Mouse (Mus musculus) thymus, adult 2 months (tissue): ENCODE data around the gene Rps16. TPM values are rescaled to one million over a fixed set of nuclear protein-coding genes. Genes with fewer than 3 reads are reported as not detected.

Source experiments
- DNase-seq: peaks from one replicate; pipeline ENCODE4 v3.0.0; 2021
- H3K27ac ChIP-seq: fragments of 200-500 bp; 2 replicates; pipeline ENCODE4 v1.5.1; 2012; ENCODE audit warnings: low read length, control low read depth; ENCODE audit not compliant: control insufficient read depth, insufficient read depth
- H3K27me3 ChIP-seq: fragments of 200-500 bp; 2 replicates; pipeline ENCODE4 v1.6.1; 2012; ENCODE audit warnings: mild to moderate bottlenecking, low read length, moderate library complexity, mixed read lengths; ENCODE audit not compliant: control insufficient read depth, insufficient read depth
- H3K36me3 ChIP-seq: fragments of 200-500 bp; 2 replicates; pipeline ENCODE4 v1.6.1; 2012; ENCODE audit warnings: mild to moderate bottlenecking, low read length, moderate library complexity; ENCODE audit not compliant: control insufficient read depth, insufficient read depth
- H3K4me1 ChIP-seq: fragments of 200-500 bp; replicated peaks from 2 replicates; pipeline ENCODE4 v1.6.1; 2012; ENCODE audit warnings: low read length; ENCODE audit not compliant: control insufficient read depth, insufficient read depth
- H3K4me3 ChIP-seq: fragments of 200-500 bp; 2 replicates; pipeline ENCODE4 v1.5.1; 2012; ENCODE audit warnings: mild to moderate bottlenecking, low read length, control low read depth, moderate library complexity; ENCODE audit not compliant: control insufficient read depth, insufficient read depth
- CTCF ChIP-seq: fragments of 200-500 bp; IDR thresholded peaks from 2 replicates; pipeline ENCODE4 v1.5.1; 2012; ENCODE audit warnings: mild to moderate bottlenecking, control low read depth, low read length, moderate library complexity, borderline replicate concordance; ENCODE audit not compliant: control insufficient read depth, poor library complexity, insufficient read depth; ENCODE audit errors: extremely low read depth
- POLR2A ChIP-seq: fragments of 200-500 bp; IDR thresholded peaks from 2 replicates; pipeline ENCODE4 v1.6.1; 2012; ENCODE audit warnings: mild to moderate bottlenecking, low read length, control low read depth, moderate library complexity; ENCODE audit not compliant: control insufficient read depth, poor library complexity, insufficient read depth; ENCODE audit errors: extremely low read depth
- WGBS: fragments of 180-500 bp; shearing (Covaris S2); methylation state at CpG from one replicate; pipeline ENCODE4 v1.1.7; 2018; 5-methylcytosine and 5-hydroxymethylcytosine counted together
- polyA plus RNA-seq: library from polyadenylated mRNA; depleted of rRNA; stranded (reverse); fragments of >200 nt; gene quantifications from 2 replicates; pipeline ENCODE4 v1.2.3, GENCODE M21; 2012; rRNA removed

Rps16 gene
- polyA plus RNA-seq = 1,733 and 1,891 TPM in 2 replicates

DNA sequence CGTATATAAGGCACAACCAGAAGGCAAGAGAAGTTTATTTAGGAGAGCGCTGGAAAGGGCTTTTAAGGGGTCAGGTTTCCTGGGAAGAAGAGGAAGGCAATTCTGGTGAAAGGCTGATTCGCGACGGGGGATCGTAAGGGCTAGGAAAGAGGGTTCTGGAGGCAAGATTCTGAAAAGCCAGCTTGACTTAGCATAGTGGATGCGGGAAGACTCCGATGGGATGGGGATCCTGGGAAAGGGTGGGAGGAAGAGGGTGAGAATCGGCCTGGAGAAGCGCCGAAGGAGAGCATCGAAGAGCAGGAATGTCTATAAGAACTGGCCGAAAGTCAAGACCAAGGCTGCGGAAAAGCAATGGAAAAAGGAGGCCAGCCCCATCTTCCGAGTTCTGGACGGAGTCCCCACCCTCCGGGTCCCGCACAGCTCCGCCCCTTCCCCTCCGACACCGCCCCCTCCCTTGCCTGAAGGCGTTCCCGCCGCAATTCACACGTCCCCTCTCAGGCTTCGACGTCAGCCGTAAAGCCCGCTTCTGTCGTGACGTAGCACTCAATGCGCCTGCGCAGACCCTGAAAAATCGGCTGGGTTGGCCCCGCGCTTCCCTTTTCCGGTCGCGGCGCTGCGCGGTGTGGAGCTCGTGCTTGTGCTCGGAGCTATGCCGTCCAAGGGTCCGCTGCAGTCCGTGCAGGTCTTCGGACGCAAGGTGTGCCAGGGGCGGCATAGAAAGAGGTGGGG, at the start of gene Rps16:
Gene Rps16 (plus strand): TSS at position 498 of the 729 bp plus-strand sequence.
- Histone ChIP-seq H3K27me3 (no peaks in the 10 kb centered on the region), H3K4me3 (peak within 1 kb of the TSS; percentile 79), H3K27ac (peak within 1 kb of the TSS; percentile 41; the same call in 1 of the 2 replicates), H3K36me3 (peaks cover 12% of the 10 kb centered on the region), H3K4me1 (peaks cover 14% of the 10 kb centered on the region)
- WGBS = 2% methylated on average over 50 of the region's 50 CpGs
- peak; percentile 99 for DNase-seq
- TF ChIP-seq CTCF = 0 out of 2 replicates have a peak, but pooled peaks have one; percentile 31
- TF ChIP-seq POLR2A = peak; percentile 32

DNA sequence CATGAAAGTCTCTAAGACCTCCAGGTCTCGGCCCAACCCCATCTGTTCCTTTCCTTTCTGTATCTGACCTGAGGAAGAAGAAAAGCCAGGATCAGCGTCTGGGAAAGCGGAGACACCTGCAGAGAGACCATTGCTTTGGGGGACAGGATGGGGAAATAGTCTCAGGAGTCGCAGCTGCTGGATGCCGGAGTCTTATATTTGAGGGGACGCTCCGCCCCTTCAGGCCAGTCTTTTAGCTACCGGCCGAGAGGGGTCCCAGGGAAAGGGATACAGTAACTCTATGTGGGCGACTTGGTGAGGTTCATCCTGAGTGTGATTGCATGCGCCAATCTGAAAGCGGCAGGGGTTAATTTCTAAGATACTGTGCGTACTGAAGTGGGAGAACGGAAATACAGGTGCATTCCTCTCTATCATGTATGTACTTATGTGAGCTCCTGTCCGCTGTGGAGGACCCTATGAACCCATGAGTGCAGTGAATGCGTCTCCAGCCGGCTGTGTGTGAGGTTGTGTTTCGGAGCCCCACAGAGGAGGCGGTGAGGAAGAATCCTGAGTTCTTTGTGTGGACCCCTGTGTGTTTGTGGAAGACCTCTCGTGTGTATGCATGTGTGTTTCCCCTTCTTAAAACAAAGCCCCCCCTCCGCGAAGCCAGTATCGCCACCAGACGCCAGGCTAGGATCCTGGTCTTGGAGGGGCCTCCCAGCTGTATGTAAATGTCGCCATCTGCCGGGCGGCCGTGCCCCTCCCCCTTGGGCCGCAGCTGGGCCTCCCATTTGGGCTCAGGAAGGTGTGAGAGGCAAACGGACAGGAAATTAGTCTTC, 48.6 kb upstream of the Rps16 start, which contains the start of gene Dll3:
Gene Dll3 (minus strand): TSS at position 623 of the 818 bp plus-strand sequence.
- DNase-seq = peak; percentile 65
- H3K36me3 ChIP-seq = peaks cover 16% of the 10 kb centered on the region
- H3K27ac ChIP-seq = no peak within 1 kb of the TSS
- no peaks in the 10 kb centered on the region; the same call in none of the 2 replicates for H3K27me3 ChIP-seq
- no peak within 1 kb of the TSS for H3K4me3 ChIP-seq
- 8% methylated on average over 30 of the region's 30 CpGs for WGBS
- TF ChIP-seq CTCF (peak; percentile 52; the same call in 1 of the 2 replicates), POLR2A (no peak)
- H3K4me1 ChIP-seq = peaks cover 6% of the 10 kb centered on the region; the same call in 1 of the 2 replicates

DNA sequence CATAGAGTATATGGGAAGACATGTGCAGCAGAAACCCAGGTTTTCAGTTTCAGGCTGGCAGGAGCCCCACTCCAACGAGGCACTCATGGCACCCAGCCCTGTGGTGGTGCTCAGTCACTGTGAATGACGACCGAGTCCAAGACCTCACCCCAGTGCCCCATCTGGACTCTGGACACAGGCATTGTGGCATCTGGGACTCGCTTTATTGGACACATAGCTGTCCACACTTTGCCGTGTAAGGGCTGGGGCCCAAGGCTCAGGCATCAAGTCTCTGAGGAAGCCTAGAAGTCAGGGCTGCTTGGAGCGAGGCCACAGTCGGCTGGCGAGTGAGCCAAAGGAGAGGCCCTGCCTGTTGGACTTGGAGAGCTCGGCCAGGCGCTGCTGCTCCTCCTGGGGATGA, 44.8 kb upstream of the Rps16 start:
- Histone ChIP-seq H3K4me3 (no peak overlapping the region), H3K36me3 (peaks cover 25% of the 10 kb centered on the region), H3K27ac (no peak overlapping the region), H3K4me1 (0 out of 2 replicates have a peak, but pooled peaks cover 3% of the 10 kb centered on the region), H3K27me3 (no peaks in the 10 kb centered on the region; the same call in 1 of the 2 replicates)
- no peak for TF ChIP-seq CTCF
- TF ChIP-seq POLR2A = no peak
- no peak for DNase-seq
- 94% methylated on average over 10 of the region's 10 CpGs for WGBS

DNA sequence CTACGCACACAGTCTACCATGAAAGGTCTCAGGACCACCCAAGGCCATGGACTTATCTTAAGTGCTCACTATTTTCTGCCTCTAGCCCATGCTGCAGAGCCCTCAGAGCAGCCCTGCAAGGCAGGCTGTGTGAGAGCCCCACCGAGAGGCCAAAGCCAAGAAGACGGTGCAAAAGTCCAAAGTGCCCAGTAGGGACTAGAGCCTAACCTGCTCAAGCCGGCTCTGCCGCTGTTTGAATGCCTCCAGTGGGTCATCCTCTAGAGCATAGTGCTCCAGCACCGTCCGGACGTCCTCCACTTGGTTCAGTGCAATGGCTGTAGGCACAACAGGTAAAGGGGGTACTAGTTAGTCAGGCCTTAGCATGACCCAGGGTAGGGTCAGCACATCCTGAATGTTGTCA, 44.2 kb upstream of the Rps16 start:
- Histone ChIP-seq H3K4me3 (no peak overlapping the region), H3K27me3 (no peaks in the 10 kb centered on the region; the same call in 1 of the 2 replicates), H3K36me3 (peaks cover 25% of the 10 kb centered on the region), H3K27ac (no peak overlapping the region), H3K4me1 (peaks cover 7% of the 10 kb centered on the region)
- TF ChIP-seq POLR2A = no peak
- 99% methylated on average over 8 of the region's 8 CpGs for WGBS
- DNase-seq = no peak

DNA sequence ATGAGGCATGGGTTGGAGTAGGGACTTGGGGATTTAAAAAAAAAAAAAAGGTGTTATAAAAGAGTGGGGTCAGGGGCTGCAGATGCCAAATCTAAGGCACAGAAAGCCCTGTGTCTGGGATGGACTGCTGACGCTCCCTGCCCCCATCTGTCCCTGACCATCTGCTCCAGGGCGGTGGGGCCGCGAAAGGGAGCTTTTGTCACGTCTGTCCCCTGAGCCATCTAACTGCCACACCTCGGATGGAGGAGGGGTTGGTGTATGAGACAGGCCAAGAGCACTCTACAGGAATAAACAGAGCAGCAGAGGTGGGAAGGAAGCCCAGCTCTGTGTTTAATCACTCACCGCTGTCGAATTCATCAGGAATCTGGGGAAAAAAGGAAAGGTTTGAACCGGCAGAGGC, 40.7 kb upstream of the Rps16 start:
- 93% methylated on average over 9 of the region's 9 CpGs for WGBS
- peaks cover 25% of the 10 kb centered on the region for H3K36me3 ChIP-seq

DNA sequence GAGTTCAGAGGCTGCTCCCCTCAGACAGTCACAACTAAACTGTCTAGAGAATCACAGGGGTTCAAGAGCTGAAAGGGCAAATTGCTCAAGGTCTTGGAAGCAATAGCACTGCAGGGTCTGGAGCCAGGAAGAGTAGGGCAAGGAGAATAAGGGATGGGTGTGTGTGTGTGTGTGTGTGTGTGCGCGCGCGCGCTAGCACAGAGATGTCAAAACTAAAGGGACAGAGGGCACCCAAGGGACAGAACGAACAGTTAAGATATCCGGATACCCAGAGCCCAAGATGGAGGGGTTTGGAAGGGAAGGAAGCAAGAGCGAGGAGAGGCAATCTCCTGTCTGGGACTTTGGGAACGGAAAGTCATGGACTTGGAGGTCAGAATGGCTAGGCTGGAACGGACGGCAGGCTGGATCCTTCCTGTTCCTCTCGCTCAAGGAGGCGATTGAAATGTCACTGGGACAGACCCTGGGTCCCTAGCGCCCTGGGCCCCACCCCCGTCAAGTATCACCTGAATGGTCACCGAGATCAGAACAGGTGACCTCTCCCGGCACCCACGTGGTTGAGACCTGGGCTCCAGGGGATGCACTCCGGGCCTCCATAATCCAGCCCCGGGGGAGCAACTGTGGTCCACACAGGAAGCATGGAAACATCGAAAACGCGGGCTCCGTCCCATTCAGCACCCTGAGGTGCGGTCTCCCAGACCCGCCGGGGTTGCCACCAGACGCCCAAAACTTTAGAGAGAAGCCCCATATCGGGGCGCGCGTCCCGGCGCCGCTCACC, 39.1 kb upstream of the Rps16 start:
- Histone ChIP-seq H3K36me3 (peaks cover 29% of the 10 kb centered on the region), H3K4me1 (peaks cover 7% of the 10 kb centered on the region), H3K27me3 (no peaks in the 10 kb centered on the region), H3K4me3 (peak overlapping the region; percentile 69), H3K27ac (no peak overlapping the region)
- TF ChIP-seq POLR2A = no peak
- no peak for TF ChIP-seq CTCF
- WGBS = 6% methylated on average over 35 of the region's 35 CpGs
- DNase-seq = no peak

More for the DNA sequence above, 40.7 kb upstream of the Rps16 start:
- no peak for DNase-seq
- Histone ChIP-seq H3K27me3 (no peaks in the 10 kb centered on the region), H3K4me3 (no peak overlapping the region), H3K4me1 (peaks cover 7% of the 10 kb centered on the region), H3K27ac (no peak overlapping the region)
- TF ChIP-seq CTCF (no peak), POLR2A (no peak)
